Mouse (Mus musculus): ENCODE measurements around the gene Dph2.

DNA sequence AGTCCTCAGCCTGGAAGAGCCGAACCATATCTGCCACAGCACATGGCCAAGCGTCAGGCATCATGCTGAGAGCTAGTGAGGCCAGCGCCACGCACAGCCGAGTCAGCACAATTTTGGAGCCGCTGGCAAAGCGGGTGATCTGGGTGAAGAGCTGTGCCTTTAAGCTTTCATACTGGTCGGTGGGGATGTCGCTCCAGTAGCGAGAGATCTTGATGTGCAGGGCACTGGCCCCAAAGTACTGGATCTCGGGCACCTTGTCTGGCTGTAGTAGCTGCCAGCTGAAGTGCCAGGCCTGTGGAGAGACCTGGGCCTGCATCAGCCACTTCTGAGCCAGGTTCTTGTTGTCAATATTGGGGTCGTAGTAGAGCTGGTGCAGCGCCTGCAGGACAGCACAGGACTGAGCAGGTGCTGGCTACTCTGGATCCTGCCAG, 20.3 kb upstream of the Dph2 start:
- TF ChIP-seq POLR2A (IDR thresholded peaks at IDR 0.05; ENCODE audit: extremely low read depth, insufficient read depth, low read length) (no peak), CTCF (IDR thresholded peaks at IDR 0.05; ENCODE audit: low read depth, low read length) (no peak)
